Mouse (Mus musculus) layer of hippocampus, postnatal 14 days (tissue): ENCODE results near the gene Phpt1. TPM values are rescaled to one million over a fixed set of nuclear protein-coding genes. Genes with fewer than 3 reads are reported as not detected.
A peak's percentile ranks its signal among the peaks of the same experiment; 100 is the strongest.

Source experiments
- DNase-seq, 2 experiments: peaks; one replicate each; pipeline ENCODE4 v3.0.0; 2021 to 2022; ENCODE audit warnings: low spot score in 2 of 2, mixed read lengths in 1 of 2
- long read RNA-seq, 2 experiments: library from polyadenylated mRNA; stranded (forward); transcript quantifications; one replicate each; pipeline ENCODE4 v2.0.0; 2021
- total RNA-seq, 2 experiments: library from RNA; stranded (reverse); gene quantifications; 2 replicates each; pipeline ENCODE4 v1.2.3; 2021

Phpt1 gene
- total RNA-seq, result 10 to 100 TPM; 81.2 to 83.8 TPM
- long read RNA-seq, experiment 1, transcript Phpt1-201 (3 exons, 937 nt), result major isoform, 32 of 41 reads
- long read RNA-seq, experiment 1, partial matches to known transcripts, result 5 of 41 reads
- long read RNA-seq, experiment 1, other reads (novel, unspliced or antisense), result 2 of 41 reads
- long read RNA-seq, experiment 2, transcript Phpt1-201 (3 exons, 937 nt), result major isoform, 64 of 95 reads
- long read RNA-seq, experiment 2, partial matches to known transcripts, result 3 of 95 reads
- long read RNA-seq, experiment 2, other reads (novel, unspliced or antisense), result 24 of 95 reads

DNA sequence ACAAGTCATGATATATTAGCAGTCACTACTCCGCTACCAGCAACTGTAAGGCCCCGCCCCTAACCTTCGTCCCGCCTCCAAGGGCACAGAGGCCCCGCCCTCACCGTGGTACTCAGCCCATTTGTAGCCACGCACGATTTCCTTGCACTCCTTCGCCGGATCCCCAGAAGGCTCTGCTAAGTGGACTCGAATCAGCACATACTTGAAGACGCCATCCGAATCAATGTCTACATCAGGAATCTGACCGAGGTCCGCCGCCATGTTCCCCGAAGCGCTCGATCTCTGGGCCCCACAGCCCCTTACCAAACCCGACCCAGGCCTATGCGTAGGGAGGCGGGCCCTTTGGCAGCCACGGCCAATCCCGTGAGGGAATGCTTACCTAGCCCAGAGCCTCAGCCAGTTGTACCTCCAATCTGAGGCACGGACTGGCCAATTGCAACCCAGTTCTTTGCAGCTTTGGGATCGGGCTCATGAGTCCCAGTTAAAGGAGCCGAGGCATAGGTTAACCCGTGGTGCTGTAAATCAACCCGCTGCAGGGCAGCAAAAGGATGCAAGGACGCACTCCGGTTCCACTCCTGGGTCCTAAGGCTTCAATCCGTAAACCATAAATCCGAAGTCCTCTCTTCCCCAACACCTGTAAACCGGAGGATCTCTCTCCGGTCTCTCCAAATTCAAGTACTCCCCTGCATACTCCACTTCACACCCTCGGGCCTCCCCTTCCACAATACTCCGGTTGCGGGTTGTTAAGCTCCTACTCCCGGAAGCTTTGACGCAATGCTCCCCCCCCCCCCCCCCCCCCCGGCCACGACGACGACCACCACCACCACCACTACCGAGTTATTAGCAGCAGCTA lies at the start of gene Phpt1, which contains the start of gene Mamdc4:
Gene Phpt1, minus strand, starts transcription at position 646 of the 853 bp plus-strand sequence.
Gene Mamdc4, minus strand, starts transcription at position 267 of the 853 bp plus-strand sequence.
- peak; percentile 98 for DNase-seq

DNA sequence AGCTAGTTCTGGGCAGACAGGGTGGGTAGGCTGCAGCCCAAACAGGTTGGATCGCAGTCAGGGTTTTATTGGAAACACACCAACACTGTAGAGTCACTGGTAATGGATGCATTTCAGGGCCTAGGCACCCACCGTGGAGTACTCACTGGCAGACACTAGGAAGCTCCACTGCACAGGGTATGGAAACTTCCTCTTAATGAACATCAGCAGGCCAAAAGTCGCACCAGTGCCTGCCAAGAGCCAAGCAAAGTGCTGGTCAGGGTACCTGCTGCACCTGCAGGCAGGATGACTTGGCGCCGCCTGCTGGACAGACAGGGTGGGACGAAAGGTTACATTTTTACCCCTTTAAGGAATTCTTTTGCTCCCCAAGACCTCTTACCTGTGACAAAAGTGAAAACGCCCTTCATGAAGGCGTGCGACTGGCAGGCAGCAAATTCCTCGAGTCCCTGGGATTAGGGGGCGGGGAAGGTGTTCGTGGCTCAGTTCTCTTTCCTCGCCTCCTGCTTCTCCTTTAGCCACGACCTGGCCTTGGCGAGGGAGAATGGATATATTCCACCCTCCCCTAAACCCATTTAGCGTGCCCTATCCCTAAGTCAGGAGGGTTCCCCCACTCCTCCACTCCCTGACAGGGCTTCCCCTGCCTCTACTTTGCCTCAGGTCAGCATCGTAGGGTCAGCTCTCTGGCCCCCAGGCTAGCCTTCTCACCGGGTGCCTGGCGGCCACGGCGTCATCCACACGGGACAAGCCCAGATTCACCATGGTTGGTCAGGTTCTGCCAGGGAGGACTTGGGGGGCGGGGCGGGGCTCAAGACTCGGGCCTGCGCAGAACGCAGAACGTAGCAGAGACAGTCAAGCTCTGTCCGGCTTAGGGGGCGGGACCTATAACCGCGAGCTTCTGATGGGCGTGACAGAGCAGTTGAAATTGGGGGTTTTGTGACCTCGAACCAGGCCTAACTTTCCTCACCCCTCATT lies 46.5 kb upstream of the Phpt1 start, which contains the start of gene Tmem141:
Gene Tmem141, minus strand, starts transcription at position 777 of the 972 bp plus-strand sequence.
- DNase-seq, result peak; percentile 66 to 80

DNA sequence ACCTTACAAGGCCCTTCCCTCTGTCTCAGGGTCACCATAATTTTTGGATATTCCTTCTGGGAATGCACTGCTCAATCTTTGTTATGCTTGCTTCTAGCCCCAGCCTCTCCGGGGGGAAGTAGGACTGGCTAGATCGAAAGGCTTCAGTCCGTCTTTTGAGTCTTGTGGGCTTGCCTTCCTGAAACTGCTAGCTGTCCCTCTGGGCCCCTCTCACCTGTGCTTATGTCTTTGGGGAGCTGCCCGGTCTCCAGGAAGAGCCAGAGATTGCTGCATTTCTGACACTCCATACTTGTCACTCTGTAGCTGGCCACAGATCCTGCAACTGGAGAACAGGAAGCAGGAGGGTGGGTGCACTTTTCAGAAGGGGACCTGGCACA lies 45.8 kb upstream of the Phpt1 start:
- no peak for DNase-seq

DNA sequence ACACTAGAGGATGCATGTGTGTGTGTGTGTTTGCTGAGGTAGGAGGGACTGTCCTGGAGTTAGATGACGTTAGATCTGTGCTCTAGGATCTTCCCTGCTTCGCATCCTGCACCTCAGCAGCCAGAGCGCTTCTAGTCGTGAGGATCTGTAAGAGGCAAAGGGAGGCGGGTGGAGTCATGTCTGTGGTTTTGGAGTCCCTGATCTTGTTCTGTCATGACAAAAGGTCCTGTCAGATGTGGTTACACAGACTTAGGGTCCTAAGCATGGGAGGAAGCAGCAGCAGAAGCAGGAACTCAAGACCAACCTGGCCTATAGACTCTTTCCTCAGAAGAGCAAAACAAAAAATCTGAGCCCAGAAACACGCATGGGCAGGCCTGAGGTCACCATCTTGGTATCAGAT lies 45.4 kb upstream of the Phpt1 start:
- DNase-seq, result no peak

DNA sequence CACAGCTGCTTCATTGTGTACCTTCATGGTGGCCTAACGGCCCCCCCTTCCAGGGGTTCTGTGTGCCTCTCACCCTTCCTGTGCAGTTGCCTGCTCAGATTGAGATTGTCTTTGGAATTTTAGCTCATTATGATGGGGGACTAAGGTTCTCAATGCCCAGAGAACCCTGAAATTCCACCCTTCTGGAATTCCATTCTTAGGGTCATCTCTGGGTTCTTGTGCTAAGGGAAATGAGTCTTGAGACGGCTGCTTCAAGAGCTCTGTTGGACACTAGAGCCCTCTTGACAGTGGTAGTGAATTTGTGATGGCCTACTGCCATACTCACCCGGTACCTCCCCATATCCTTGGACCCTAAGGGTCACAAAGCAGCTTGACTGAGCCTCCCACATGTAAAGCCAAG lies 42.6 kb upstream of the Phpt1 start, which contains the start of gene Ccdc183:
Gene Ccdc183, minus strand, starts transcription at position 101 of the 400 bp plus-strand sequence.
- no peak for DNase-seq

DNA sequence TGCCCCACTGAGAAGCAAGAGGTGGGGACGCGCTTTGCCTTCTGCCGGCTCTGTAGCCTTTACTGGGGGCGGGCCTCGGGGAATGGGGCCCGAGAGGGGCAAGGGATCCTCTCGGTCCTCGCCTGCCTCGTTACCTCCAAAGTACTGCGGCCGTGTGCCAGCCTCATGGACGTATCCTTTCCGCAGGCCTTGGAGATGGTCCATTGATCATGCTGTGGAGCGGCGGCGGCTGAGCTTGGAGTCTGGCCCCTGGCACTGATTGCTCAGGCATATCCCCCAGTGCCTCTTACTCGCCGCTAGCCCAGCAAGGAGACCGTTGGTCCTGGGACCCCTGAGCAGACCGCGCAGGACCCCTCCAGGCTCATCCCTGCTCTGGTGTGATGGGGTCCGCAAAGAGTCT lies 41.4 kb upstream of the Phpt1 start:
- no peak for DNase-seq

DNA sequence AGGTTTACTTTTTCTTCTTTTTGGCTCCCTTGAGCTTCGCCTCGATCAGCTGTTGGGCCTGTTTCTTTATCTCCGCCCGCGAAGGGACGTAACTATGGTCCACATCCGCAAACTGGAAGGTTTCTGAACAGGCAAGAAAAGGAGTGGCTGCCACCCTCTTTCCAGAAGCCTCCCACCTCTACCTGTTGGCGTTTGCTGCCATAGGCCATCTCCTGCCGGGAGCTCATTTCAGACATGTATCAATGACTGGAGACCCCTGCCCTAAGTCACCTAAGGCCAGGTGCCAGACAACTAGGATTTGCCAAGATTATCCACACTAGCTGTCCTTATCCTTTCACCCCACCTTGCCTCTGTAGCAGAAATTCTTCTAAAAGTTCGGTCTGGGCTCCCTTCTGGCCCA lies 33.6 kb upstream of the Phpt1 start:
- DNase-seq, result no peak

DNA sequence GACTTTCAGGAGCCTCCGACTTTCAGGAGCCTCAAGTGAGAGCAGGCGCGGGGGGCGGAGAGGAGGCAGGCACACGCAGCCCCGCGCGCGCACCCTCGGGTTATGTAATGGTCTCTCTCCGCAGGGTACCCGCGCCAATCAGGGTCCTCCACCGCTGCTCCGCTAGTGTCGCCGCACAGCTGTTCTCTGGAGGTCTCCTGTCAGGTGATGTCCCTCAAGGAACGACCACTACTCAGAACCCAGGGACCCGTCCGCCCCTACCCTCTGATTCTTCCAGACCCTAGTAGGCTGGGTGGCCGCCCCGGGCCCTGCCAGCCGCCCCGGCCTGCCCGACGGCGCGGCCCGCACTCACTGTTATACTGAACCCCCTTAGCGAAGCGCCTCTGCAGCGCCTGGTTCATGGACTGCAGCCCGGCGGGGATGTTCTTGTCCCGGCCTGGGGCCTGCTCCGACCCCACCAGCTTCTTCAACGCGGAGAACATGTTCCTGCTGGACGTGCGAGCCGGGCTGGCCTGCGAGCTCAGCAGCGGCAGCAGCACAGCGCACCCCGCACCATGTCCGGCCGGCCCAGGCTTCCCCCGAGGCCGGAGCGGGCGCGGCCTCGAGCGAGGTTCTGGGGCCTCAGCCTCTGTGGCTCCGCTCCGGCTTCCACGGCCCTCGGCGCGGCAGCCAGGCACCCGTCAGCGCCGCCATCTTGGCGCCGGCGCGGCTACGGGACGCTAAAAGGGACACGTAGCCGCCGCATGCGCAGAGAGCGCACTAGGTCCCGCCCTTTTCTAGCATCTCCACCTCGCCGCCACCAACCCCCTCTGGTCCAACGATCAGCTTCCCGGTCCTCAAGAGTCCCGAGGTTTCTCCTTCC lies 33.0 kb upstream of the Phpt1 start, which contains the start of gene Rabl6:
Gene Rabl6, minus strand, starts transcription at position 761 of the 862 bp plus-strand sequence.
- DNase-seq, result peak; percentile 87 to 92

DNA sequence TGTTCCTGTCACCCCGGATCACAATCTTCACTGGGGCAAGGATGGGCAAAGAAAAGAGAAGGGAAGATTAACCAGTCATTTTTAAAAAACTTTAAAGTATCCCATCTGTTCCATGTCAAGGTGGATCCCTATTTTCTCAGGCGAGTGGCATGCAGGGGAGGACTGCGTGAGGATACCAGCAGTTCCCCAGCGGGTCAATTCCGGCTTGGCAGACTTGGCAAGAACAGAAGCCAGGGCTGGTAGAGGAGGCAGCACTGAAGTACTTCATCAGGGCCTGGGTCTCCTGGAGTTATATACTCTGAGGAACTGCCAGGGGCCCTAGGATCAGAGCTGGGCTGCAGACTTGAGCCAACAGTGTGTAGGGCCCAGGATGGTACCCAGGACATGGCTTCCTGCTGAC lies 27.5 kb upstream of the Phpt1 start:
- DNase-seq, result no peak

DNA sequence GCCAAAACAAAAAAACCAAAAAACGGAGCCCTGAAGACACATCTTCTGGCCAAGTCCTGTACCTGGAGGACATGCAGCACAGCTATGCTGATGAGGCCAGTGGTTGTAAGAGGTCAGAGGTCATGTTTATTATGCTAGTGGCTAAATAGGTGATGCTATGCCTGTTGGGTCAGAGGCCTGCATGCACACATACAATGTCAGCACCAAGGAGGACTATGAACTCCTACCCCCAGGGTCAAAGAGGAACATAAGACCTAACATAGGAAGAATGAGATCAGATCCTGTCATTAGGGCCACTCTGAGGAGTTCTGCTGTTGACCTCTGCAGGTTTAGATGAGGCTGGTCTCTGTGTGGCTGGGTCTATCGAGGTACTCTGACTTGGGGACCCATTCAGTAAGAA lies 25.0 kb upstream of the Phpt1 start:
- DNase-seq, result no peak

DNA sequence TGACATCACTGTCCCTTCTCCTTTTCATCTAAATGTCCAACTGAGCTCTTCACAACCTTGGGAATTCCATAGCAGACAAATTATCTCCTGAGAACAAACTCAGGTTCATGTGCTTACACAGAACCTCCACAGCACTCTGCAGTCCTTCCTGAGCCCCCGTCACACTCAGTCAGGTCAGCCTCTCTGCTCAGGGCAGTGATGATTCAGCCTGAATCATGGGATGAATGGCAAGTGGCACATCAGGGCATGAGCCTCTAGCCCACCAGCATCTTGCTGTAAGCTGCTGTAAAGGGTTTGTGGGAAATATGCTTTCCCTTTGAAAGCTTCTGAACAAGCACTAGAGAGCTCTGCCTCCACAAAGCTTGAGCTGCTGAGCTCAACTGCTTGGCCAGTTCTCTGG lies 23.7 kb upstream of the Phpt1 start:
- no peak for DNase-seq

DNA sequence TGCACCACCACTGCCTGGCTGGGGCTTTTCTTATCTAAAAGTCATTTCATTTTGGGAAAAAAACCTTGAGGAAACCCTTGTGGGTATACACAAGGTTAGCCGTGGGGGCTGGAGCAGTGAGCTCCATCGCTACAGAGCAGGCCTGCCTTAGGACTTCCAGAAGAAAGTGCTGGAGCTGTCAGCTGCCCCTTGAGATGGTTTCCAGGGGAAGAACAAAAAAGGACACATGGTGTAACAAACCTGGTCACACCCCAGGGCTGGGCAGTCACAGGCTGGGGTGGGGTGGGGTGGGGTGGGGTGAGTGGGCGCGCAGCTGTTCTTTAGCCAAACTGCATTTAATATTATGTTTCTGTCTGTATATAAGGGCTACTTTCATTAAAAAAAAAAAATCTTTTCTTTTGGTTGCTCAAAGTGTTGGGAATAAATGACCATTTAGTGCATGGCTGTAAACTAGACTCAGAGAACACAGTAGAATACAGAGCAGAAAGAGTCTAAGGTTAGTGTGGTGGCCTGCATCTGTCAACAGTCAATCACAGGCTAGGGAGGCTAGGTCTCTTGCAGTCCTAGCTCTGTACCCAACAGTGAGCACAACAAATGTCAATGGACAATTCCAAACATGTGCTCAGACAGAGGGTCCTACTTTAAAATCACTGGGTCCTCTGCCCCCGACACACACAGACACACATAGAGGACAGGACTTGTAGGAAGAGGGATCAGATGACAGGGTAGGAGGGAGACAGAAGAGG lies 21.9 kb upstream of the Phpt1 start:
- DNase-seq, result no peak

DNA sequence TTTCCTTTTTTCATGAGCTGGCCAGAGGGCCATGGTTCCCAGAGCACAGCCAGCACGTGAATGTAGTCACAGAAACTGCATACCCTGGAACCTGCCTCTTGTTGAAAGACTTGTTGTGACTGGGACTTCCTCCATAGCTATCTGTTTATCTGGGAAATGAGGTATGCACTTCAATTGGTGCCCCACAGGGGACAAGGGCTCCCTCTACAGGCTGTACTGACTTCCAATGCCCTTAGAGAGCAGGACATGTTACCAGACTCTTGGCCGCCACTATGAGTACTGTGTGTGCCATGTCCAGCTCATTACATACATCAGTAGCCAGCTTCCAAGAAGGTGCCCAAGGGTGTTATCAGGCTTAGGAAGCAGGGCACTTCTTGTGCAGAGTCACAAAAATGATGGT lies 16.8 kb upstream of the Phpt1 start:
- DNase-seq, result peak in 1 of 2 experiments; percentile 31

DNA sequence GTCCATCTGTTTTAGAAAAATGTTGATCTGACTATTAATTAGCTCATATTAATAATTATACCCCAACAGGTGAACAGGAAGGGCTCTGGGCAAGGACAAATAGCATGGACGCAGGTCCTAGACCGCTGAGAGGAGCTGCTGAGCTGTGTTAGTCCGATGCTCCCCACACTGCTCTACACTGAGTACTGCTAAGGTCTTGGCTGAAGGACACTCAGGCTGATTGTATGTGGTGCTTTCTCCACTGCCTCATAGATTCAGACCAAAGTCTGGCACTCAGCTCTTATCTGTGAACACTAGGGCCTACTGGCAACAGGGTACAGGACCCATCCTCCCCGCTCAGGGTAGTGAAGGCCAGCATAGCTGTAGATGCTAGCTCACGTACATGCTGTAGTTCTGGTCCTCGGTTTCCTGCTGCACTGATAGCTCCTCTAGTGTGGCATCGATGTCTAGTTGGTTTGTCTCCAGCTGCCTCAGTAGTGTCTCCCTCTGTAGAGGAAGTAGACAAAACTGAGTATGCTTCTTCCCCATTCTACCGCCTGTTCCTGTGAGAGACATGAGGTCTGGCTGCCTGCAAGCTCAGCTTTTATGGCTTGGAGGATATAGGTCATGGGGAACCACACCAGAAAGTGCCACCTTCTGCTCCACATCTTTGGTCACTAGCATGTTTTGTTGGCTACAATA lies 13.3 kb upstream of the Phpt1 start:
- no peak for DNase-seq

DNA sequence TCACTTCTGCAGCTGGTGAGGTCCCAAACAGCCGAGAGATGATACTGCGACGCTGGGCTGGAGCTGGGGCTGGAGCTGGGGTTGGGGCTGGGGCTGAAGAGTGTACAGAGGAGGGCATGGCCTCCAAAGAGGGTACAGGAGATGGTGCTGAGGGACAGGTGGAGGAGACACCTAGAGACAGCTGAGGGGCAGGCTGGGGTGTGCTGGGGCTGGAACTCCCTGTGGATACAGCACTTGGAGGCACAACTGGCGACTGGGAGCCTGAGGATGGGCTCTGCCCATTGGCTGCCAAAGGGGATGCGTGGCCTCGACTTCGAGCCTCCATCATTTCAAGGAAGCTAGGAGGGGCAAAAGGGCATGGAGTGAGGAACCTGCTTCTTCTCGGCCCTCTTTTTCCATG lies 12.3 kb upstream of the Phpt1 start:
- DNase-seq, result no peak

DNA sequence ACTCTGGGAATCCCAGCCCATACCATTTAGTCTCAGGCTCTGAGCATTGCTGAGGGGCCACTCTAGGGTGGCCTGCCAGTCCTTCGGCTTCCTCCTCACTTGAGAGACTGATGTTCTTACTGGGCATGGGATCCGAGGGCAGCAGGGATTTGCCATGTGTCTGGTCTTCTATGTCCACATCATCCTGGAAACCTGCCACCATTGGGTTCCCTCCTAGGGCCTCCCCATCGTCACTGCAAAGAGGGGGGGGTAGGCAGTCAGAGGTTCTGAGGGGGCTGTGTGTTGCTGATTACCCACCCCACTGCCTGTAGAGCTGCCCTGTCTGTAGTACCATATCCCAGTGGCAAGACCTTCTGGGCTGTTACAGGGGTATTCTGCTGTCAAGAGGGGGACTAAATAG lies 10.6 kb upstream of the Phpt1 start:
- no peak for DNase-seq

DNA sequence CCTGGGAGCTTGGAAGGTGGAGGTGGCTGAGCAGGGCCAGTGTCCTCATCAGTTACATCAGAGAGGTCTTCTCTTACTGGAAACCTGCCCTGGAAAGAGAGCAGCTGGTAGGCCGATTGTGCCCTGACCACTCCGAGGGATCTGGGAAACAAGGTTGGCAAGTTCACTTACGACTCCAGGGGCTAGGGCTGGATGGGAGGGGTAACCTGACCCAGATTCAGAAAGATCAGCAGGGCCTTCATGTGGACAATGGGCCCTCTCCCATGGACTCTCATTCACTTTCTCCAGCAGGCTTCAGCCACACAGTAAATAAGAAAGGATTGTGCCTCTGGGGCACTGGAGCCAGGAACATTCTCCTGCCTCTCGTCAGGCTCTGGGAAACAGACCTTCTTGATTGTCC lies 9.8 kb upstream of the Phpt1 start:
- DNase-seq, result no peak

DNA sequence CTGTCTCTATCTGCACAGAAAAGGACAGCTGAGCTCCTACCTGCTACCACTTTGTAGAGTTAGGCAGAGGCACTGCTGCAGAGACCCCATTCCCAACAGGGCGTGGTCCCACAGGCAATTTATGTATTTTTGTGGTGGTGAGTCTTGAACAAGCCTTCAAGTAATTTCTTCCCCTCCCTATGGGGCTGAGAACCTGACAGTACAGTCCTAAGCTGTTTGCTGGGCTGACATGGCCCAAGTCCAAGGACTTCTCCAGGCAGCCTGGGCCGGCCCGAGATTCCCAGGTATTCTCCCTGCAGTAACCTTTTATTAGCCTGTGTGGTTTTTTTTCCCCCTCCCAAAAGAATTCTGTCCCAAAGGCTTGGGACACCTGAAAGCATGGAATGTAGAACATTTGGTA lies 9.1 kb upstream of the Phpt1 start:
- DNase-seq, result no peak

DNA sequence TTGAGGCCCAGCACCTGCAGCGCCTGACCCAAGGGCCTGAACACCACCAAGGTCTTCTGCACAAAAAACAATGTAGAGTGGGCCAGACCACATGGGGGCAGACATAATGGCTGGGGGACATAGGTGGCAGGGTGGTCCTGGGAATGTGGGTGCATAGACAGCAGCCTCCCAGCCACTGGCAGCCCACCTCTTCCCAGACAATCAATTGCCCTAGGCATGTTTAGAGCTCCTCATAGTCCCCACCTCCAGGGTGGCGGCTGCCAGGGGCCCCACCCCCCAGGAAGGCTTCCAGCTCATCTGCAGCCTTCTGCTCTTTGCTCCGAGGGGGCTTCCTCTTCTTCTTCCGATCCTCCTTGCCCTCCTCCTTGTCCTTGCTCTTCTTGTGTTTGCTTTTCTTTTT lies 8.5 kb upstream of the Phpt1 start:
- DNase-seq, result no peak
